Mouse (Mus musculus) heart, postnatal 0 days (tissue): ENCODE data around the gene Nedd4.

Experiments used
- CTCF ChIP-seq: IDR thresholded peaks from 2 replicates; pipeline ENCODE4 v1.5.1; 2016; ENCODE audit warnings: antibody characterized with exemption, control low read depth, low read depth
- EP300 ChIP-seq: IDR thresholded peaks from 2 replicates; pipeline ENCODE4 v1.6.1; 2016; ENCODE audit warnings: antibody characterized with exemption, low read depth

DNA sequence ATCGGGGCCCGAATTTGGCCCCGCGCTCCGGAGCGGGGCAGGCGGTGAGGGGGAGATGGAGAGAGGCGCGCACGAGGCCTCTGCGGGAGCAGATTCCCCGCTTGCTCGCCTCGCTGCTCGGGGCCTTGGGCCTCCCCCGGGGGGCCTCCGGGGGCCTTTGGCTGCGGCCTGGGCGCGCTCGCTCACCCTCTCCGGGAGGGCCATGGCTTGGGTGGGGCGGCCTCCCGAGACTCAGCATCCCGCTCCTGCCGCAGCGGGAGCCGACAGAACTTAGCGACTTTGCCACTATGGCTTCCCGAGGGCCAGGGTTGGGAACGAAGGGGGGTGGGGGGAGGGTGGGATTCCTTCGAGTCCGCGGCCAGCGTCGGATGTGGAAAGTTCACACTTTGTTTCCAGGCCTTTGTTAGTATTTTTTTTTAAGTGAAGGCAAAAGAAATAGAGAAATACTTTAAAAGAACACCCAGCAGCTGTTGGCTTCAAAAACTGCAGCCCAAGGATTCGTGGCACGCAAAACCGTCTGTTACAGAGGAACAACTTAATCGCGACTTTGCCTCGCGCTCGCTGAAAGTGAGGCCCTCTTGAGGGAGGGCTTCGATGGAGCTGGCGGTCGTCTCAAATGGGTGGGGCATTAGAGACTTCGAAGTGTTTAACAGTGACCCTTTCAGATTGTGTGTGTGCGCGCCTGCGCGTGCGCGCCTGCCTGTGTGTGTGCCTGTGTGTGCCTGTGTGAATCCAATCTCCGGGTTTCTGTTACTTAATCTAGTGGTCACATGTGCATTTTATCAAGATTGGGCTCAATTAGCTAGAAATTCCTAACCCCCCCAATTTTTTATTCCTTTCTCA, 766 bp downstream of the Nedd4 start:
- no peak for TF ChIP-seq CTCF
- TF ChIP-seq EP300: 0 out of 2 replicates have a peak, but pooled peaks have one; percentile 39
